In genomic region chr16:93423174-93423573, GRCm38 (mm10) we compare ENCODE assay signal across 8 mouse cellular contexts.
DNase-seq lines count a peak whose midpoint lies in the region; ATAC-seq and TF ChIP-seq lines count a peak whose summit lies in the region.

No protein-coding gene starts in this region.

- no peak for TF ChIP-seq CTCF in liver, postnatal 0 days (IDR thresholded peaks at IDR 0.05; ENCODE audit: low read depth)

- DNase-seq in frontal cortex, postnatal 25 days (ENCODE audit: low spot score in 2 of 2), result no peak
- DNase-seq in ES-E14 (ENCODE audit: low read depth, low spot score), result no peak
- no peak for DNase-seq in liver, postnatal 0 days
- no peak for DNase-seq in urinary bladder, postnatal 36 days (ENCODE audit: low spot score in 2 of 2)
- DNase-seq in ovary, postnatal 36 days (ENCODE audit: low spot score), result no peak
- DNase-seq in layer of hippocampus, postnatal 10 days (ENCODE audit: low spot score in 2 of 2), result no peak

- 0 out of 2 replicates have a peak overlapping the region, but pooled peaks have one; percentile 42 for H3K27ac ChIP-seq in ES-E14 (ENCODE audit: insufficient read depth, low read depth, low read length, poor library complexity, severe bottlenecking)
- no peak overlapping the region for H3K27ac ChIP-seq in hindbrain, embryonic 12.5 days
- no peak overlapping the region for H3K27ac ChIP-seq in liver, postnatal 0 days (ENCODE audit: low read depth)

- ATAC-seq in frontal cortex, adult (ENCODE audit: low TSS enrichment), result peak; percentile 27; the same call in 1 of the 2 replicates
- no peak for ATAC-seq in hindbrain, embryonic 12.5 days (ENCODE audit: low FRiP score)
- ATAC-seq in liver, postnatal 0 days, result no peak

- H3K36me3 ChIP-seq in ES-E14 (ENCODE audit: control insufficient read depth, insufficient read depth, low read length, poor library complexity, severe bottlenecking), result no peaks in the 10 kb centered on the region
- no peaks in the 10 kb centered on the region for H3K36me3 ChIP-seq in hindbrain, embryonic 12.5 days
- H3K36me3 ChIP-seq in liver, postnatal 0 days (replicated peaks; ENCODE audit: insufficient read depth, low read length), result no peaks in the 10 kb centered on the region

- H3K4me3 ChIP-seq in ES-E14 (ENCODE audit: insufficient read depth in 1 of 2, low read depth in 1 of 2, low read length in 2 of 2, poor library complexity in 1 of 2, severe bottlenecking in 1 of 2), result no peak overlapping the region
- H3K4me3 ChIP-seq in hindbrain, embryonic 12.5 days, result no peak overlapping the region
- H3K4me3 ChIP-seq in liver, postnatal 0 days (ENCODE audit: low read depth, low read length), result no peak overlapping the region

- TF ChIP-seq EP300 in liver, postnatal 0 days (IDR thresholded peaks at IDR 0.05; ENCODE audit: low read depth), result no peak

- no peaks in the 10 kb centered on the region for H3K9me3 ChIP-seq in ES-E14 (ENCODE audit: control insufficient read depth, insufficient read depth, low read depth, low read length)
- no peaks in the 10 kb centered on the region for H3K9me3 ChIP-seq in hindbrain, embryonic 12.5 days (replicated peaks)
- no peaks in the 10 kb centered on the region for H3K9me3 ChIP-seq in liver, postnatal 0 days (ENCODE audit: low read length)

- no peak overlapping the region for H3K9ac ChIP-seq in ES-E14 (ENCODE audit: insufficient read depth, low read depth, low read length, poor library complexity, severe bottlenecking)
- H3K9ac ChIP-seq in hindbrain, embryonic 12.5 days, result no peak overlapping the region
- H3K9ac ChIP-seq in liver, postnatal 0 days (replicated peaks), result no peak overlapping the region

- peaks cover 4% of the 10 kb centered on the region; the same call in 1 of the 2 replicates for H3K27me3 ChIP-seq in hindbrain, embryonic 12.5 days
- H3K27me3 ChIP-seq in liver, postnatal 0 days (ENCODE audit: insufficient read depth, low read length), result no peaks in the 10 kb centered on the region

- peak overlapping the region; percentile 31 for H3K4me2 ChIP-seq in hindbrain, embryonic 12.5 days (replicated peaks)
- peak overlapping the region; percentile 36 for H3K4me2 ChIP-seq in liver, postnatal 0 days (ENCODE audit: low read depth, low read length)

- in situ Hi-C loops in ES-E14 (cut with MboI; ENCODE audit: low sequenced_read_pairs in 2 of 2, unreplicated experiment in 2 of 2), result no loop called here

- H3K4me1 ChIP-seq in ES-E14 (ENCODE audit: control insufficient read depth in 2 of 2, insufficient read depth in 2 of 2, low read length in 2 of 2, poor library complexity in 1 of 2), result peaks cover 0 to 10% of the 10 kb centered on the region in 2 experiments; a peak in 2 of 4 replicates
- peaks cover 10% of the 10 kb centered on the region for H3K4me1 ChIP-seq in hindbrain, embryonic 12.5 days
- H3K4me1 ChIP-seq in liver, postnatal 0 days (ENCODE audit: insufficient read depth), result peaks cover 3% of the 10 kb centered on the region; the same call in 1 of the 2 replicates

- WGBS in hindbrain, embryonic 12.5 days, result 16% methylated on average over 13 of the region's 13 CpGs
- 25% methylated on average over 13 of the region's 13 CpGs for WGBS in liver, postnatal 0 days (ENCODE audit: insufficient replicate concordance)

TF ChIP-seq in ES-E14, 5 proteins besides CTCF, POLR2A, EP300 and RAD21:
- TF ChIP-seq MAFK (IDR thresholded peaks at IDR 0.05; ENCODE audit: insufficient read depth, low read depth, low read length) (no peak), HCFC1 (IDR thresholded peaks at IDR 0.05; ENCODE audit: borderline replicate concordance, insufficient read depth, low read length) (no peak), ZNF384 (IDR thresholded peaks at IDR 0.05; ENCODE audit: low read depth, low read length) (no peak), CHD2 (IDR thresholded peaks at IDR 0.05; ENCODE audit: low read depth, low read length) (no peak), ZC3H11A (IDR thresholded peaks at IDR 0.05; ENCODE audit: borderline replicate concordance, low read depth, low read length) (no peak)
